Comparison of ENCODE assay signal across 18 mouse cellular contexts in the genomic region with DNA sequence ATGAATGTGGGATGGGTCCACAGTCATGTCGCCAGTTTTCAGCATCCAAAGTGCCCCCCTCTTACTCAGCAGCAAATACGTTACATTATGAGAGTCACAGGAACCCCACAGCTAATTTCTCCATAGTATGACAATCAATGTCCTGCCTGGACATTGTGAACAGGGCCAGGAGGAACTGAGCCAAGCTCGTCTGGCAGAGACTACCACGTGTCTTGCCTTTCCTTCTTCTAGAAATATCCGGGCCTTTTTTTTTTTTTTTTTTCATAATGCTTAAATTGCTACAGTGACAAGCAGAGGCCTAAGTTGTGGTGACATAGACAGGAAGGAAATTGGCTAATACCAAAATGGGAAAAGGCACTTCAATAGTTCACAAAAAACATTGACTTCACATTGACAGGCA. TPM values are rescaled to one million over a fixed set of nuclear protein-coding genes. Genes with fewer than 3 reads are reported as not detected.
A peak's percentile ranks its signal among the peaks of the same experiment; 100 is the strongest.
DNase-seq lines count a peak whose midpoint lies in the region; ATAC-seq and TF ChIP-seq lines count a peak whose summit lies in the region.
"Had no signal": no experiment of that assay in that cellular context is flagged by ENCODE, and none has a peak within 500 bp of the region (broad histone marks: within the 10 kb centered on the region; RNA-seq: fewer than 3 reads in every experiment).

No protein-coding gene starts in this region.

- no peak for TF ChIP-seq CTCF in gastrocnemius, adult 2 months (IDR thresholded peaks at IDR 0.05)

- H3K27me3 ChIP-seq in hindbrain, embryonic 16.5 days (replicated peaks; ENCODE audit: control insufficient read depth, insufficient read depth, low read length) = no peaks in the 10 kb centered on the region
- H3K27me3 ChIP-seq: CH12.LX; heart, embryonic 13.5 days; hindbrain, embryonic 13.5 days; neural tube, embryonic 13.5 days had no signal

- H3K9ac ChIP-seq in hindbrain, embryonic 16.5 days (ENCODE audit: low read depth, low read length) = no peak overlapping the region
- H3K9ac ChIP-seq: heart, embryonic 13.5 days; hindbrain, embryonic 13.5 days; neural tube, embryonic 13.5 days had no signal

- no peak overlapping the region for H3K27ac ChIP-seq in gastrocnemius, adult 2 months
- no peak overlapping the region for H3K27ac ChIP-seq in hindbrain, embryonic 16.5 days (ENCODE audit: low read depth, low read length)
- H3K27ac ChIP-seq: heart, embryonic 13.5 days; hindbrain, embryonic 13.5 days; neural tube, embryonic 13.5 days; stomach, postnatal 0 days had no signal

- H3K4me1 ChIP-seq in hindbrain, embryonic 16.5 days (ENCODE audit: control insufficient read depth, insufficient read depth, low read depth, low read length) = no peaks in the 10 kb centered on the region
- H3K4me1 ChIP-seq: hindbrain, embryonic 13.5 days; neural tube, embryonic 13.5 days had no signal

- H3K36me3 ChIP-seq in hindbrain, embryonic 16.5 days (ENCODE audit: control insufficient read depth, insufficient read depth, low read length) = no peaks in the 10 kb centered on the region
- H3K36me3 ChIP-seq: heart, embryonic 13.5 days; hindbrain, embryonic 13.5 days; neural tube, embryonic 13.5 days had no signal

- peak; percentile 28 for DNase-seq in gastrocnemius, adult 2 months
- DNase-seq in gastrocnemius, postnatal 36 days = no peak
- peak; percentile 38 to 53 for DNase-seq in kidney, postnatal 36 days
- DNase-seq in kidney, adult 8-10 months = no peak
- DNase-seq in lung, postnatal 36 days = peak; percentile 54
- DNase-seq in adipocyte (ENCODE audit: low spot score) = no peak
- DNase-seq: adrenal gland, adult 8-10 months; cerebellum, adult 2 months; kidney, postnatal 4 days; right cerebral cortex, postnatal 25 days had no signal

- no peak overlapping the region for H3K4me3 ChIP-seq in gastrocnemius, adult 2 months
- no peak overlapping the region for H3K4me3 ChIP-seq in hindbrain, embryonic 16.5 days (ENCODE audit: low read length)
- H3K4me3 ChIP-seq: heart, embryonic 13.5 days; hindbrain, embryonic 13.5 days; neural tube, embryonic 13.5 days had no signal

- 0 out of 2 replicates have a peak, but pooled peaks have one; percentile 15 for ATAC-seq in common myeloid progenitor, adult 5-6 weeks (replicated peaks; ENCODE audit: low read depth, poor library complexity, severe bottlenecking)
- ATAC-seq in hindbrain, embryonic 16.5 days = no peak
- ATAC-seq: intestine, embryonic 16.5 days had no signal

- no peaks in the 10 kb centered on the region for H3K9me3 ChIP-seq in hindbrain, embryonic 16.5 days (ENCODE audit: control insufficient read depth, low read length)
- H3K9me3 ChIP-seq: heart, embryonic 13.5 days; hindbrain, embryonic 13.5 days; neural tube, embryonic 13.5 days had no signal

- intact Hi-C loops in gastrocnemius, adult 2 months (cut with DNase I) = no loop called here
- intact Hi-C loops in gastrocnemius, postnatal 36 days (cut with DNase I) = no loop called here

- 67% methylated on average over 5 of the region's 5 CpGs for WGBS in hindbrain, embryonic 16.5 days

- no peak overlapping the region for H3K4me2 ChIP-seq in hindbrain, embryonic 16.5 days (ENCODE audit: low read length)
- H3K4me2 ChIP-seq: heart, embryonic 13.5 days; hindbrain, embryonic 13.5 days; neural tube, embryonic 13.5 days had no signal

RNA-seq across cellular contexts. Expression of a gene that starts 10.5 kb away (rescaled TPM):
- 1 to 10 TPM; 1.5 to 1.6 TPM for total RNA-seq in gastrocnemius, adult 2 months (2021)
- 1 to 10 TPM; 3.1 to 3.8 TPM for total RNA-seq in gastrocnemius, postnatal 36 days (2021)
- 62.0 and 73.1 TPM in 2 replicates for total RNA-seq in common myeloid progenitor, adult 5-6 weeks (2017)
- 0.84 and 1.5 TPM in 2 replicates for polyA plus RNA-seq in hindbrain, embryonic 16.5 days (2015; fragmentation: Nextera tagmentation; extraction: Ambion mirVana)

RNA-seq across cellular contexts. Expression of a gene that starts 27.4 kb away (rescaled TPM):
- 10 to 100 TPM; 15.3 to 16.8 TPM for total RNA-seq in gastrocnemius, adult 2 months (2021)
- total RNA-seq in gastrocnemius, postnatal 36 days (2021) = 10 to 100 TPM; 13.3 to 15.1 TPM
- 28.7 and 37.4 TPM in 2 replicates for total RNA-seq in common myeloid progenitor, adult 5-6 weeks (2017)
- polyA plus RNA-seq in hindbrain, embryonic 16.5 days (2015; fragmentation: Nextera tagmentation; extraction: Ambion mirVana) = 11.3 and 12.7 TPM in 2 replicates

Comparison
In these comparisons a context has a peak if more than half of its experiments do, and no peak if none do; other contexts are left out.
1. DNase-seq: peak in gastrocnemius, adult 2 months (single experiment), kidney, postnatal 36 days (2 of 2) and lung, postnatal 36 days (single experiment); none in gastrocnemius, postnatal 36 days (0 of 2), kidney, adult 8-10 months (0 of 2) and adipocyte (single experiment).
2. RNA of a gene that starts 10.5 kb away (total RNA-seq): 62.0 to 73.1 TPM in common myeloid progenitor, adult 5-6 weeks; 3.1 to 3.8 TPM in gastrocnemius, postnatal 36 days and 1.5 to 1.6 TPM in gastrocnemius, adult 2 months; every median in the first group is over 10 times any median in the second.